Mouse (Mus musculus): ENCODE measurements around the gene Tst. TPM values are rescaled to one million over a fixed set of nuclear protein-coding genes. Genes with fewer than 3 reads are reported as not detected.

Tst gene
- total and polyA plus RNA-seq, 2 experiments from 2014 or later: 34.4 to 34.8 TPM

DNA sequence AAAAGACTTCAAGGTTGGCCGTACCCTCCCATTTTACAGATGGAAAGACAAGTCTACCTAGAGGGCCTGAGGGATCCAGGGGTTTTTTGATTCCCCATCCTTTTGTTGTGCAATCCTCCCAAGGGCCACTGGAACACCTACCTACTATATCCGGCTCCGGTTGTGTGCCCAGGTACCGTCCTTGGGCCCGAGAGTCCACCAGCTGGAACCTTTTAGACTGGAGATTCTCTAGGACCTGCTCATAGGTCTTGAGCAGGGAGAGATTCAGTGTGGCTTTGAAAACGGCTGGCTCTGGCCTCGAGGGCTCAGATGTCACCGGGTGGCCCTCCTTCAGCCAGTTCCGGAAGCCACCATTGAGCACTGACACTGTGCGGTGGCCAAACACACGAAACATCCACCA is 609 bp downstream of the Tst start:
- Histone ChIP-seq H3K4me1 (ENCODE audit: insufficient read depth, low read length) (peaks cover 18% of the 10 kb centered on the region), H3K4me3 (ENCODE audit: low read depth, low read length) (peak overlapping the region; percentile 52), H3K9ac (replicated peaks; ENCODE audit: low read length, poor library complexity, severe bottlenecking) (no peak overlapping the region; the same call in 1 of the 2 replicates), H3K4me2 (ENCODE audit: low read depth, low read length, poor library complexity, severe bottlenecking) (peak overlapping the region; percentile 91), H3K27me3 (ENCODE audit: insufficient read depth, low read length) (peaks cover 20% of the 10 kb centered on the region; the same call in 1 of the 2 replicates), H3K27ac (ENCODE audit: low read depth, low read length) (peak overlapping the region; percentile 87; the same call in 1 of the 2 replicates), H3K36me3 (ENCODE audit: insufficient read depth, low read length) (no peaks in the 10 kb centered on the region), H3K9me3 (ENCODE audit: low read length) (no peaks in the 10 kb centered on the region)
- DNase-seq (ENCODE audit: low spot score) (no peak), ATAC-seq (ENCODE audit: low FRiP score) (no peak)
- no peak for TF ChIP-seq CTCF (IDR thresholded peaks at IDR 0.05)
- WGBS: 57% methylated on average over 11 of the region's 11 CpGs

DNA sequence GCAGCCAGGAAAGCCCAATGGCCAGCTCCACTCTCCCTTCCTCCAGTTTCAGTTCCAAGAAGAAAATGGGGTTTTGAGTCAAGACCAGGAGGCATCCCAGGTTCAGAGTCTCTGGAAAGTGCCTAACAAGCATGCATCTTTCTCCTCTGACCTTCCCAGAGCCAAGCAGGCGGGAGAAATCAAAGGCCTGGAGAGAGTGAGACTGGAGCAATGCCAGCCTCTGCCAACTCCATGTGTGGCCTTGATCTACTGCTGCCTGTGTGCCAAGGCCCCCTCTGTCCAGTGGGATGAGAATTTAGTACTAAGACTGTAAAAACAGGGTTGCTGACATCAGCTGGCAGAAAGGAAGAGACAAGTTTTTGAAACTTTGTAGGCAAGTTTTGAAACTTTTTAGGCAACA is 1.8 kb downstream of the Tst start:
- Histone ChIP-seq H3K9me3 (ENCODE audit: low read length) (no peaks in the 10 kb centered on the region), H3K4me1 (ENCODE audit: insufficient read depth, low read length) (peaks cover 14% of the 10 kb centered on the region), H3K27ac (ENCODE audit: low read depth, low read length) (peak overlapping the region; percentile 58; the same call in 1 of the 2 replicates), H3K27me3 (ENCODE audit: insufficient read depth, low read length) (peaks cover 9% of the 10 kb centered on the region; the same call in 1 of the 2 replicates), H3K36me3 (ENCODE audit: insufficient read depth, low read length) (no peaks in the 10 kb centered on the region), H3K4me3 (ENCODE audit: low read depth, low read length) (no peak overlapping the region), H3K9ac (replicated peaks; ENCODE audit: low read length, poor library complexity, severe bottlenecking) (no peak overlapping the region), H3K4me2 (ENCODE audit: low read depth, low read length, poor library complexity, severe bottlenecking) (no peak overlapping the region)
- peak; percentile 89 for DNase-seq (ENCODE audit: low spot score)
- 40% methylated on average over 1 of the region's 1 CpGs for WGBS
- no peak for TF ChIP-seq CTCF (IDR thresholded peaks at IDR 0.05)
- ATAC-seq (ENCODE audit: low FRiP score): no peak

DNA sequence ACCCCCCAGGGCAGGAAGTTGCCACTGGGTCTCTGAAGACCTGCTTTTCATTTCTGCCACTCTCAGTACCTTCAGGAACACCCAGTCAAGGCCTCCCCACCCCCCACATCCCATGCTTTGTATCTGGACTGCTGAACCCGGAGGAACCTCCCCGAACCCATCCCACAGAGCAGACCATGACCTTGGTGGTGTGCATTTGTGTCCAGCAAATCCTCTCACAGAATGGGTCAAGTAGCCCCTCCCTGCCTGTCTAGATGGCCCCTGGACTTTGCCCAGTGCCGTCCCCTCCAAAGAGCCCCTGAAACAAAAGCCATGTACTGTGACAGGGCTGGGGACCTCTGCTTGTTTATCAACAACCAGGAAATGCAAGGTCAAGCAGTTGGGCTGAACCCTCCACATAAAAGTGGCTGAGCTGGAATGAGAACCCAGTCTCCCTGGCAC is 2.4 kb downstream of the Tst start:
- WGBS: 44% methylated on average over 3 of the region's 3 CpGs
- peak overlapping the region; percentile 58 for H3K27ac ChIP-seq (ENCODE audit: low read depth, low read length)
- no peak for DNase-seq (ENCODE audit: low spot score)
- H3K4me1 ChIP-seq (ENCODE audit: insufficient read depth, low read length): peaks cover 14% of the 10 kb centered on the region
- H3K9me3 ChIP-seq (ENCODE audit: low read length): no peaks in the 10 kb centered on the region
- H3K4me2 ChIP-seq (ENCODE audit: low read depth, low read length, poor library complexity, severe bottlenecking): no peak overlapping the region
- H3K27me3 ChIP-seq (ENCODE audit: insufficient read depth, low read length): 0 out of 2 replicates have a peak, but pooled peaks cover 3% of the 10 kb centered on the region
- no peak overlapping the region for H3K9ac ChIP-seq (replicated peaks; ENCODE audit: low read length, poor library complexity, severe bottlenecking)
- no peaks in the 10 kb centered on the region for H3K36me3 ChIP-seq (ENCODE audit: insufficient read depth, low read length)
- H3K4me3 ChIP-seq (ENCODE audit: low read depth, low read length): no peak overlapping the region
- TF ChIP-seq CTCF (IDR thresholded peaks at IDR 0.05): no peak
- no peak for ATAC-seq (ENCODE audit: low FRiP score)

DNA sequence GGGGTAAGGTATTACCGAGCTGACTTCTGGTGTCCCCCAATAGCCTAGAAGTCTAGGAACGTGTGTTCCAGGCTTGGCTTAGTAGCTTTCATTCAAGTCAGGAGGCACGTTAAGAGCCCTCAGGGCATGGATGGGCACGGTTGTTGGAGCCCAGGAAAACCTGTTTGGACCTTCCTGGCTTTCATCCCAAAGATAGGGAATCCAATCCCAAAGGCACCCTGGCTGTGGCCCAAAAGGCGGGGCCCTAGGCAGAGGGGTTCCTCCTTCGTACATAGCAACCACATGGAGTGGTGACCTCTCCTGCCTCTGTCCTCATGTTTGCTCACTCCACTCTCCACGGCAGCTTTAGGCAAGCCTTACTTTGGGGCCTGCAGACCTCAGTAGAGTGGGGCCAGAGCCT is 3.3 kb downstream of the Tst start:
- no peak overlapping the region for H3K9ac ChIP-seq (replicated peaks; ENCODE audit: low read length, poor library complexity, severe bottlenecking)
- DNase-seq (ENCODE audit: low spot score): no peak
- TF ChIP-seq CTCF (IDR thresholded peaks at IDR 0.05): no peak
- H3K9me3 ChIP-seq (ENCODE audit: low read length): no peaks in the 10 kb centered on the region
- 78% methylated on average over 7 of the region's 7 CpGs for WGBS
- H3K36me3 ChIP-seq (ENCODE audit: insufficient read depth, low read length): no peaks in the 10 kb centered on the region
- no peak for ATAC-seq (ENCODE audit: low FRiP score)
- no peak overlapping the region for H3K4me3 ChIP-seq (ENCODE audit: low read depth, low read length)
- no peak overlapping the region for H3K27ac ChIP-seq (ENCODE audit: low read depth, low read length)
- peaks cover 10% of the 10 kb centered on the region; the same call in 1 of the 2 replicates for H3K4me1 ChIP-seq (ENCODE audit: insufficient read depth, low read length)
- no peaks in the 10 kb centered on the region for H3K27me3 ChIP-seq (ENCODE audit: insufficient read depth, low read length)
- H3K4me2 ChIP-seq (ENCODE audit: low read depth, low read length, poor library complexity, severe bottlenecking): no peak overlapping the region

DNA sequence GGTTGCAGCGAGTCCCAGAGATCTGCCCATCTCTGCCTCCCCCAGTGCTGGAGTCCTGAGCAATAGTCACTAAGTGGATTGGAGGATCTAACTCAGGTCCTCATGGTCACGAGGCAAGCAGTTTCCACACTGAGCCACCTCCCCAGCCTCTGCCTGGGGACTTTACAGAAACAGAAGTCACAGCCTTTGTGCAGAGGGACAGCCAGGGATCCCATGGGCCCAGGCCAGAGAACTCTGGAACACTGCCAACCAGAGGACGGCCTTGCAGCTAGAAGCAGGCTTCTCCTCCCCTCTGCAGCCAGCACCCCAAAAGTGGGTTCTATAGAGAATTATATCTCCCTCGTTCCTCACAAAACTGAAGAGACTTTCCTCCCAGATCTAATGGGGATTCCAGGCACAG is 3.8 kb downstream of the Tst start:
- 64% methylated on average over 4 of the region's 4 CpGs for WGBS
- H3K9me3 ChIP-seq (ENCODE audit: low read length): no peaks in the 10 kb centered on the region
- no peak overlapping the region for H3K9ac ChIP-seq (replicated peaks; ENCODE audit: low read length, poor library complexity, severe bottlenecking)
- peak overlapping the region; percentile 57; the same call in 1 of the 2 replicates for H3K27ac ChIP-seq (ENCODE audit: low read depth, low read length)
- no peak overlapping the region for H3K4me3 ChIP-seq (ENCODE audit: low read depth, low read length)
- H3K27me3 ChIP-seq (ENCODE audit: insufficient read depth, low read length): no peaks in the 10 kb centered on the region
- ATAC-seq (ENCODE audit: low FRiP score) (no peak), DNase-seq (ENCODE audit: low spot score) (peak; percentile 64)
- no peak overlapping the region for H3K4me2 ChIP-seq (ENCODE audit: low read depth, low read length, poor library complexity, severe bottlenecking)
- H3K36me3 ChIP-seq (ENCODE audit: insufficient read depth, low read length): no peaks in the 10 kb centered on the region
- H3K4me1 ChIP-seq (ENCODE audit: insufficient read depth, low read length): 0 out of 2 replicates have a peak, but pooled peaks cover 6% of the 10 kb centered on the region
- TF ChIP-seq CTCF (IDR thresholded peaks at IDR 0.05): no peak

DNA sequence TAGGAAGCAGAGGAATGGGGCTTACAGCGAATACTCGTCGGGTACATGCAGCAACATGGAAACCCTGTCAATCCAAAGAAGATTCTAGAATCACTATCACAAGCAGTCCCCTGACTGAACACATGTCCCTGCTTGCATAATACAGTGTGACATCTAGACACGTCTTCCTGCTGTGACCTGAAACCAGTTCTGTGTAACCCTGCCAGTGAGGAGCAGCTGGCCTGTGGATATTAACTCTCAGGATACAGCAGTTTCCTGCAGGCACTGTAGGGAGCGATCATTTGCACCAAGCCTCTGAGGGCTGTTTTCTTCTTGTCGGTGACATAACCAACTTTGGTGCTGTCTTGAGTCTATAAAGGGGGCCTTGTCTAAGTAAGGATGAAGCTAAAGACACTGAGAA is 4.4 kb downstream of the Tst start:
- ATAC-seq (ENCODE audit: low FRiP score) (no peak), DNase-seq (ENCODE audit: low spot score) (peak; percentile 70)
- Histone ChIP-seq H3K9ac (replicated peaks; ENCODE audit: low read length, poor library complexity, severe bottlenecking) (no peak overlapping the region), H3K27me3 (ENCODE audit: insufficient read depth, low read length) (no peaks in the 10 kb centered on the region), H3K36me3 (ENCODE audit: insufficient read depth, low read length) (no peaks in the 10 kb centered on the region), H3K4me3 (ENCODE audit: low read depth, low read length) (no peak overlapping the region), H3K9me3 (ENCODE audit: low read length) (no peaks in the 10 kb centered on the region), H3K4me2 (ENCODE audit: low read depth, low read length, poor library complexity, severe bottlenecking) (no peak overlapping the region), H3K27ac (ENCODE audit: low read depth, low read length) (no peak overlapping the region), H3K4me1 (ENCODE audit: insufficient read depth, low read length) (0 out of 2 replicates have a peak, but pooled peaks cover 6% of the 10 kb centered on the region)
- no peak for TF ChIP-seq CTCF (IDR thresholded peaks at IDR 0.05)
- WGBS: 65% methylated on average over 6 of the region's 6 CpGs

Data from midbrain, postnatal 0 days (tissue).